Mouse (Mus musculus) olfactory bulb, adult 2 months (tissue): ENCODE measurements around the gene Smco1.

Source experiments
- CTCF ChIP-seq: fragments of 200-500 bp; IDR thresholded peaks from 2 replicates; pipeline ENCODE4 v1.5.1; 2012; ENCODE audit warnings: low read depth, mild to moderate bottlenecking, low read length, moderate library complexity; ENCODE audit not compliant: insufficient read depth
- POLR2A ChIP-seq: fragments of 200-500 bp; IDR thresholded peaks from 2 replicates; pipeline ENCODE4 v1.6.1; 2012; ENCODE audit warnings: mild to moderate bottlenecking, low read depth, low read length, moderate library complexity; ENCODE audit not compliant: insufficient read depth

DNA sequence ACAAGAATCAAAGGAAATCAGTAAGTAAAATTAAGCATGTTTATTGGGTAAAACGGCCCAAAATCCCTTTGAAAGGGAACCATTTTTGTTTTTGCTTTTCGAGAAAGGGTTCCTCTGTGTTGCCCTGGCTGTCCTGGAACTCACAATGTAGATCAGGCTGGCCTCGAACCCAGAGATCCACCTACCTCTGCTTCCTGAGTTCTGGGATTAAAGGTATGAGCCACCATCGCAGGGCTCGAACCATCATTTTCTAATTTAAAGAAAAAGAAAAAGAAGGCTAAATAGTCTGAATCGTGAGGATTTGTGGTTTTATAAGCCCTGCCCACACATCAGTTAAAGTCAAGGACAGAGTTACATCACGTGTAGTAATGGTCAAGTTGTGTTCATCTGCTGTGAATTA is 7.1 kb downstream of the Smco1 start:
- TF ChIP-seq CTCF: no peak
- TF ChIP-seq POLR2A: no peak
